Mouse (Mus musculus) monocyte, adult 5-6 weeks (primary cell): ENCODE measurements around the gene Zfp39. TPM values are rescaled to one million over a fixed set of nuclear protein-coding genes. Genes with fewer than 3 reads are reported as not detected.

ENCODE experiments used
- ATAC-seq: fragments of 153-309, 156-312 bp; replicated peaks from 2 replicates; pipeline ENCODE4 v1.8.0; 2017; ENCODE audit warnings: mild to moderate bottlenecking; ENCODE audit not compliant: low TSS enrichment, insufficient number of reproducible peaks, severe bottlenecking, poor library complexity, low FRiP score
- total RNA-seq: library from RNA; stranded (forward); fragments of 200-1000, 200-491, 200-594 nt; gene quantifications from 3 replicates; pipeline ENCODE4 v1.2.3, GENCODE M21; 2017

The Zfp39 gene
- total RNA-seq, 1 experiment from 2014 or later, result 9.4 TPM

DNA sequence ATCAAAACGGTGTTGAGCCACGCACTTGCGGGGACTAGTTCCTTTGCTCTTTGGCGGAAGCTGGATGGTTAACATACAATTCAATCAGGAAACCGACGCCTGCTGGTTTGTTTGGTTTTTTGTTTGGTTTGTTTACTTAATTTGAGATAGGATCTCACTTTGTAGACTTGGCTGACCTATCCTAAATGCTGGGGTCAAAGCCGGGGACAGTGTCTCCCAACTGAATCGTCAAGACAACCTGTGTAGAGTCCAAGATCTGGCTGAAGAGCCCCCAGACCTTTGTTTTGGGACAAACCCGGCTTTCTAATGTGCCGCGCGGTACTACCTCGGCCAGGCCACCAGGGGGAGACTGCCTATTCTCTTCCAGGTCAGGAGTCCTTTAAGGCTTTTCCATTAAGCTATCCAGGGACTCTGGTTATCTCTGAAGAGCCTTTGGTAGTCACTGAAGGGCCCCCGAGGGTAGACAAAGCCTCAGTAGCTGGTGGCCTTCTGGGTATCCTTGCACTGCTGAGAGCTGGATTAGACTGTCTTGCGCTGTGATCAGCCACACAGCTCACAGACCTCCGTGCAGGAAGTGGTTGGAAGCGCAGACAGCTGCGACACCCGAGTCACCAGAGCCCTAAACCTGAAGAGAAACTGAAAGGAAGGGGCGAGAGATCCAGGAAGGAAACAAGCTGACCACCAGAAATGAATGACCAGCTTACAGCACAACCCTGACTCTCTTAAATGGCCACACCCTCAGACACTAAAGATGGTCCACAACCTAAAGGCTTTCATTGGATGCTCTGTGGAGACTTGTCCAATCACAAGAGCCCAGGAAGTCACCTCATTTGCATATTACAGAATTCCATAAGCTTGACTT, 24.0 kb upstream of the Zfp39 start:
- peak; percentile 89 for ATAC-seq

DNA sequence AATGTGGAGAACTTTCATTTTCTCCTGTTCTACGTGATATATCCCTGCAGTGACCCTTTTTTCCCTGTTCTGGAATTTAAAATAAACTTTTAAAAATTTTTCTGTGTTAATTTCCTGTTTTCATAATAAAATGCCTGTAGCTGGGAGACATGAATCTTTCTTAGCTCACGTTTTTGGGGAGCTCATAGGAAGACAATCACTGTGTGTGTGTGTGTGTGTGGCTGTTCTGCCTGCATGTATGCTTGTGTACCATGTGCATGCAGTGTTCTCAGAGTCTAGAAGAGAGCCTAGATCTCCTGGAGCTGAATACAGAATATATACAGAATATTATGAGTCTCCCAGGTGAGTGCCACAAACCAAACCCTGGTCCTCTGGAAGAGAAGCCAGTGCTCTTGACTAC, 23.0 kb upstream of the Zfp39 start:
- no peak for ATAC-seq

- no peak for ATAC-seq
These were observed 22.6 kb upstream of the Zfp39 start for GRCm38 (mm10) chr11:58926651-58927050.

GRCm38 (mm10) chr11:58922420-58922819, 18.4 kb upstream of the Zfp39 start:
- ATAC-seq, result no peak

GRCm38 (mm10) chr11:58918759-58919158, 14.7 kb upstream of the Zfp39 start:
- ATAC-seq, result no peak

DNA sequence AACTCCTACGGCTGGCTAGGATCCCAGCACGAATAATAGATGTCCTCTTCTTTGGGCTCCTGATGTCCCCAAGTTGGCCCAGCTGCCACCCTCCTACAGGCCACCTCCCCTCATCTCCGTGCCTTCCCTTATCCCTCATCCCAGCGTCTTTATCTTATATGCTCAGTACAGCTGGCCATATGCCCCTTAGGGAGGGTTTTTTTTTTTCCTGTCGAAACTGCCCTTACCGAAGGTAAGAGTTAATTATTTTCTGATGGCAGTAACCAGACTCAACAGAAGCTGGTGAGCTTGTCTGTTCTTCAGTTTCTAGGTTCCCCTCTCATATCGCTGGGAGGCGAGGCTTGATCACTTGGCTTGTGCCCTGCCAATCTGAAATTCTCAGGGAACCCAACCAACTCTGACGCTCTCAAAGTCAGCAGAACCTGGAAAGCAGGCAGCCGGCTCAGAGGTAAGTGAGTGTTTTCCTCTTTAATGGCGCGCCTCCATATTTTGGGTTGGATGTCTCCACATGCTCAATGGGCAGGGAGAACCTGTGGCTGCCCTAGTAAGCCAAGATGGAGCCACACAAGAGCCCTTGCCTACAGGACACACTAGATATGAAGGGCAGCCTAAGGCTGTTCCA, 13.8 kb upstream of the Zfp39 start, which contains the start of gene Btnl10:
Gene Btnl10, plus strand, starts transcription at position 164 of the 622 bp plus-strand sequence.
- ATAC-seq, result no peak

GRCm38 (mm10) chr11:58916879-58917744, 13.1 kb upstream of the Zfp39 start:
- ATAC-seq, result peak; percentile 51; the same call in 1 of the 2 replicates

- ATAC-seq, result no peak
These were observed 10.5 kb upstream of the Zfp39 start for GRCm38 (mm10) chr11:58914461-58915028.

- no peak for ATAC-seq
These were observed 9.8 kb upstream of the Zfp39 start for GRCm38 (mm10) chr11:58913776-58914175.

GRCm38 (mm10) chr11:58904838-58905237, 813 bp upstream of the Zfp39 start:
- ATAC-seq, result no peak

DNA sequence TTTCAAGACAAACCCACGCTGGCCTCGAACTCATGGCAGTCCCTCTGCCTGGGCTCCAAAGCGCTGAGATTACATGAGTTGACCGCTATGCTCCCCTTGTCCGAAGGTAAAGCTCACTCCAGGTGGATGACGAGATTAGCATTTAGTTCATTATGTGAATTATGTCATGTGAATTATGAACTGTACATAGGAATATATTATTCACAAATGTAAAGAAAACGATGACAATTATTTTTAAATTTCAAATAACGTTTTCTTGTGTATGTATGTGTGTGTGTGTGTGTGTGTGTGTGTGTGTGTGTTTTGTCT, 339 bp upstream of the Zfp39 start:
- ATAC-seq, result no peak

GRCm38 (mm10) chr11:58901080-58901479, 2.9 kb downstream of the Zfp39 start:
- ATAC-seq, result no peak

DNA sequence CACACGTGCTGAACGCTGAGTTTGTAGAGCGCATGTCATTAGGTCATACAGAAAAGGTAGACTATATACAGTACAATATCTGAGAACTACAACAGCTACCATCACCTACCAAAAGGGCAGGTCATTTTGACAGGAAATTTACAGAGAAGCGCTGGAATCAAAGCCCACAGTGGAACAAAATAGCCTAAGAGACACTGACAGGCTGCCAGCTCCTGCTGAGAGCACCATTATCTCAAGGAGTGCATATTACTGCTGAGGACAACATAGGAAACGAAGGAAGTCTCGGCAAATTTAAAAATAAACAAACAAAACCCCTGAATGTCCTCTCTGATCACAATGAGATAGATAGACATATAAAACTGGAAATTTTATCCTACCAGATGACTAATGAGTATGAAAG, 6.5 kb downstream of the Zfp39 start:
- ATAC-seq, result no peak

DNA sequence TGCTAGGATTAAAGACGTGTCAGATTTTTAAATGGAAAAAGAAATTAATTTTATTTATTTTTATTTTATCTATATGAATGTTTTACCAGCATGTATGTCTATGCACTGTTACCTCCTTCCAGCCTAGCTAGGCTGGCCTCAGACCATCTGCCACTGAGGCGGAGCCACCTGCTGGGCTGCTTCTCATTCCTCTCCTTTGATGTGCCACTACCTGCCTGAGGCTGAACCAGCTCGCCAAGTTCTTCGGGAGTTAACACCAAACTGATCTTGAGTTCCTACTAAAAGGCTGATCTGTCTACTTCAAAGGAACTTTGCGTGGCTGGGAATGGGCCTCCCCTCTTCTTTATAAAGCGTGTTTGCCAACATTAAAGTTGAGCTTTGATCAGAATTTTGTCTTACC, 9.6 kb downstream of the Zfp39 start:
- no peak for ATAC-seq

DNA sequence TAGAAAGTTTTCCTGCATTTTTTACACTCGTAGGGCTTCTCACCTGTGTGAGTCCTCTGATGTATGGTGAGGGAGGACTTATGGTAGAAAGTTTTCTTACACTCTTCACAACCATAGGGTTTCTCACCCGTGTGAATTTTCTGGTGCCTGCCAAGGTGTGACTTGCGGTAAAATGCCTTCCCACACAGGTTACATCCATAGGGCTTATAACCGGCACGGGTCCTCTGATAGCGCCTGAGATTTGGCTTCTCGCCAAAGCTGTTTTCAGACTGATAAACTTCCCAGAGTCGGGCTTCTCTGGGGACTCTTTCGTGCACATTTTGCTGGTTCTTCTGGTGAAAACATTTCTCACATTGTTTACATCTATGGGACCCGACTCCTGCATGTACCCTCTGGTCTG, 13.5 kb downstream of the Zfp39 start:
- no peak for ATAC-seq

- ATAC-seq, result no peak
These were observed 20.3 kb downstream of the Zfp39 start for GRCm38 (mm10) chr11:58883756-58884155.

- no peak for ATAC-seq
These were observed 33.1 kb downstream of the Zfp39 start for GRCm38 (mm10) chr11:58870961-58871360.

- no peak for ATAC-seq
These were observed 36.1 kb downstream of the Zfp39 start for GRCm38 (mm10) chr11:58867954-58868330.
